Mouse (Mus musculus): ENCODE results near the gene Zfp977. TPM values are rescaled to one million over a fixed set of nuclear protein-coding genes. Genes with fewer than 3 reads are reported as not detected.
A peak's percentile ranks its signal among the peaks of the same experiment; 100 is the strongest.
"Not testable (repeated sequence)": the region's sequence is repeated elsewhere in the genome, so short reads cannot be mapped to it uniquely, and the experiment has no call there.

The Zfp977 gene
- total RNA-seq (2012; rRNA removed) (not detected in 2 replicates), total RNA-seq (2014; rRNA removed) (not detected in 2 replicates), polyA plus RNA-seq (2012; ENCODE audit: insufficient read length, low read depth) (not detected in 2 replicates)

DNA sequence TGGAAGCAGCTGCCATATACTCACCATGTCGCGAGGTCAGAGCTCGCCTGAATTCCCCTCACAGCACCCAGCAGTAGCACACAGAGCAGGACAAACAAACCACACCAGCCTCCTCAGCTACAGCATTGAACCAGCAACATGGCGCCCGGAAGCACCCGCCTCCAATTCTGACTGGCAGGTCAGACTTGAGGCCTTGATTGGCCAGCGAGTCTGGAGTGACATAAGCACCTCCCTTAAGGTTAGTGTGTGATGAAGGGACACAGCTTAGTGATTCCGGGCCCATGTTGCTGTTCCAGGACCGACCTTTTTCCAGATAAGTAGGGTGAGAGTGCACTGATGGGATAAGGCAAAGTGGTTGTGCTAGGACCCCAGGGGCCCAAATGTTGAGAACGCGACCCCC lies at the start of gene Zfp977:
Gene Zfp977 (minus strand): TSS at position 135 of the 400 bp plus-strand sequence.
- H3K9ac ChIP-seq (ENCODE audit: insufficient read depth, low read depth); DNase-seq (ENCODE audit: extremely low read depth); H3K4me2 ChIP-seq (ENCODE audit: insufficient read depth, low read depth, poor library complexity, severe bottlenecking); H3K36me3 ChIP-seq (replicated peaks in 1 of 2; ENCODE audit: control insufficient read depth in 1 of 2, insufficient read depth in 1 of 2, low read length in 1 of 2); H3K27me3 ChIP-seq (replicated peaks); H3K4me3 ChIP-seq (replicated peaks in 1 of 3; ENCODE audit: low read depth in 2 of 3, low read length in 2 of 3, poor library complexity in 1 of 3); in situ Hi-C loops (cut with MboI; ENCODE audit: low pct_ligation_motif_present, low pct_unique_long_range_greater_than_20kb, low sequenced_read_pairs); H3K4me1 ChIP-seq (ENCODE audit: control insufficient read depth in 1 of 2, insufficient read depth in 2 of 2); H3K27ac ChIP-seq (ENCODE audit: insufficient read depth, low read depth); dilution Hi-C loops (cut with MboI; ENCODE audit: extremely low pct_ligation_motif_present, extremely low pct_unique_long_range_greater_than_20kb, low sequenced_read_pairs); H3K9me3 ChIP-seq (replicated peaks; ENCODE audit: low read length); H3K79me2 ChIP-seq (replicated peaks; ENCODE audit: control insufficient read depth, extremely low read depth, insufficient read depth, poor library complexity, severe bottlenecking): not testable (repeated sequence)

DNA sequence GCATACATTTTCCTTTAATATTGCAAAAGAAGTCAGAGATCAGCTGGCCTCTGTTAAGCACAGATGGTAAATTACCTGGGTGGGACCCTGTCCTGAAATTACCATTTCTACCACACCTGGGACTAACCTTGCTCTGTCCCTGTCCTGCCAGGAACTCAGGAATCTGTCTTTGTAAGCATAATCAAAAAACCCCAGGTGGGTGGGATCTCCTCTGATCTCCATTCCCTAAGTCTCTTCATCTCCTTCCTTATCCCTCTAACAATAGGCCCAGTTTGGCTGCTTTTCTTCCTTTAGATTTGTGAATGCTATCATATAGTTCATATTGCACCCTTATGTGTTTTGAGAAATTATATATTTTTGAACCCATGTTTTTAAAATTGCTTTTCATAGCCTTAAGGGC lies 38.7 kb upstream of the Zfp977 start:
- H3K4me3 ChIP-seq (replicated peaks in 1 of 3; ENCODE audit: low read depth in 2 of 3, low read length in 2 of 3, poor library complexity in 1 of 3); H3K9ac ChIP-seq (ENCODE audit: insufficient read depth, low read depth); H3K79me2 ChIP-seq (replicated peaks; ENCODE audit: control insufficient read depth, extremely low read depth, insufficient read depth, poor library complexity, severe bottlenecking); H3K4me1 ChIP-seq (ENCODE audit: control insufficient read depth in 1 of 2, insufficient read depth in 2 of 2); DNase-seq (ENCODE audit: extremely low read depth); H3K27me3 ChIP-seq (replicated peaks); H3K36me3 ChIP-seq (replicated peaks in 1 of 2; ENCODE audit: control insufficient read depth in 1 of 2, insufficient read depth in 1 of 2, low read length in 1 of 2); H3K27ac ChIP-seq (ENCODE audit: insufficient read depth, low read depth); H3K9me3 ChIP-seq (replicated peaks; ENCODE audit: low read length); H3K4me2 ChIP-seq (ENCODE audit: insufficient read depth, low read depth, poor library complexity, severe bottlenecking); in situ Hi-C loops (cut with MboI; ENCODE audit: low pct_ligation_motif_present, low pct_unique_long_range_greater_than_20kb, low sequenced_read_pairs); dilution Hi-C loops (cut with MboI; ENCODE audit: extremely low pct_ligation_motif_present, extremely low pct_unique_long_range_greater_than_20kb, low sequenced_read_pairs): not testable (repeated sequence)

DNA sequence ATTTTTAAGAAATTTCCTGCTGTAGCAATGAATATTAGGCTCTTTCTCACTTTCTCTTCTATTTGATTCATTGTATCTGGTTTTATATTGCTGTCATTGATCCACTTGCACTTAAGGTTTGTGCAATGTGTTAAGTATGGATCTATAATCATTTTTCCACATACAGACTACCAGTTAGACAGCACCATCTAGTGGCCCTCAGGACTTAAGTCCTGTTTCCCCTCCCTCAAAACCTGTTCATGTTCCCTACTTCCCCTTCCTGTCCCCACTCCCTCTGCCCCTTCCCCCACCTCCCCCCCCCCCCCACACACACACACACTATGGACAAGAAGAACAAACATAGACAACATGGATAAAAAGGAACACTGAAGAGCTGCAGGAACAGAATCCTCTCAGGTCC lies 3.3 kb upstream of the Zfp977 start:
- H3K27me3 ChIP-seq (replicated peaks); H3K4me3 ChIP-seq (replicated peaks in 1 of 3; ENCODE audit: low read depth in 2 of 3, low read length in 2 of 3, poor library complexity in 1 of 3); H3K79me2 ChIP-seq (replicated peaks; ENCODE audit: control insufficient read depth, extremely low read depth, insufficient read depth, poor library complexity, severe bottlenecking); H3K9ac ChIP-seq (ENCODE audit: insufficient read depth, low read depth); H3K36me3 ChIP-seq (replicated peaks in 1 of 2; ENCODE audit: control insufficient read depth in 1 of 2, insufficient read depth in 1 of 2, low read length in 1 of 2); H3K9me3 ChIP-seq (replicated peaks; ENCODE audit: low read length); H3K4me2 ChIP-seq (ENCODE audit: insufficient read depth, low read depth, poor library complexity, severe bottlenecking); H3K27ac ChIP-seq (ENCODE audit: insufficient read depth, low read depth); H3K4me1 ChIP-seq (ENCODE audit: control insufficient read depth in 1 of 2, insufficient read depth in 2 of 2); dilution Hi-C loops (cut with MboI; ENCODE audit: extremely low pct_ligation_motif_present, extremely low pct_unique_long_range_greater_than_20kb, low sequenced_read_pairs); in situ Hi-C loops (cut with MboI; ENCODE audit: low pct_ligation_motif_present, low pct_unique_long_range_greater_than_20kb, low sequenced_read_pairs); DNase-seq (ENCODE audit: extremely low read depth): not testable (repeated sequence)
- TF ChIP-seq RAD21 (IDR thresholded peaks at IDR 0.05; ENCODE audit: low read depth, low read length) = peak; percentile 30
- TF ChIP-seq CTCF (conservative IDR thresholded peaks at IDR 0.05 in 1 of 2, IDR thresholded peaks at IDR 0.05 in 1 of 2; ENCODE audit: low read depth in 2 of 2, low read length in 2 of 2) = peak in 1 of 2 experiments; percentile 17; a peak in 1 of 4 replicates

DNA sequence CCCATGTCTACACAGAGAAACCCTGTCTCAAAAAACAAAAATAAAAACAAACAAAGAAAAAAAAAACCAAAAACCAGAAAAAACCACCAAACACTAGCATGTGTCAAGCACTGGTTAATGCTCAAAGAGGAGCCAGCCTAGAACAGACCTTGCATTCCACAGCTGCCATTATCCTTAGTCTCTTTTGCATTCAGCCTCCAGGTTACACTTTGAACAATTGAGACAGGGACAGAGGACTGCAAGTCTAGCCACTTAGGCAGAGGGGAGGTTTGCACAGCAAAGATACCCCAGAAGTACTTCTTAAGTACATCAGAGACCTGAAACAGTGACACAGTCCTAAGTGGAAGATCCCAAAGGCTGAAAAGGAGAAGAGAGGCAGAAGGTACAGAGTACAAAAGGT lies 1.0 kb downstream of the Zfp977 start:
- H3K27ac ChIP-seq (ENCODE audit: insufficient read depth, low read depth); H3K79me2 ChIP-seq (replicated peaks; ENCODE audit: control insufficient read depth, extremely low read depth, insufficient read depth, poor library complexity, severe bottlenecking); in situ Hi-C loops (cut with MboI; ENCODE audit: low pct_ligation_motif_present, low pct_unique_long_range_greater_than_20kb, low sequenced_read_pairs); dilution Hi-C loops (cut with MboI; ENCODE audit: extremely low pct_ligation_motif_present, extremely low pct_unique_long_range_greater_than_20kb, low sequenced_read_pairs); H3K27me3 ChIP-seq (replicated peaks); H3K9ac ChIP-seq (ENCODE audit: insufficient read depth, low read depth); H3K9me3 ChIP-seq (replicated peaks; ENCODE audit: low read length); H3K4me2 ChIP-seq (ENCODE audit: insufficient read depth, low read depth, poor library complexity, severe bottlenecking); H3K4me1 ChIP-seq (ENCODE audit: control insufficient read depth in 1 of 2, insufficient read depth in 2 of 2); H3K4me3 ChIP-seq (replicated peaks in 1 of 3; ENCODE audit: low read depth in 2 of 3, low read length in 2 of 3, poor library complexity in 1 of 3); DNase-seq (ENCODE audit: extremely low read depth); H3K36me3 ChIP-seq (replicated peaks in 1 of 2; ENCODE audit: control insufficient read depth in 1 of 2, insufficient read depth in 1 of 2, low read length in 1 of 2): not testable (repeated sequence)

Measured in CH12.LX (cell line).